Mouse (Mus musculus): ENCODE measurements around the gene Twsg1. TPM values are rescaled to one million over a fixed set of nuclear protein-coding genes. Genes with fewer than 3 reads are reported as not detected.
"Not testable (repeated sequence)": the region's sequence is repeated elsewhere in the genome, so short reads cannot be mapped to it uniquely, and the experiment has no call there.

The Twsg1 gene
- 15.5 and 16.8 TPM in 2 replicates for total RNA-seq (2017)

GRCm38 (mm10) chr17:65950622-65951404 lies at the start of gene Twsg1:
Gene Twsg1 (minus strand): TSS chr17:65951226.
- peak; percentile 93 for ATAC-seq (ENCODE audit: extremely low read depth, insufficient number of reproducible peaks, low FRiP score, poor library complexity, severe bottlenecking)

GRCm38 (mm10) chr17:65988151-65988820 lies 37.3 kb upstream of the Twsg1 start:
- no peak for ATAC-seq (ENCODE audit: extremely low read depth, insufficient number of reproducible peaks, low FRiP score, poor library complexity, severe bottlenecking)

- ATAC-seq (ENCODE audit: extremely low read depth, insufficient number of reproducible peaks, low FRiP score, poor library complexity, severe bottlenecking) = not testable (repeated sequence)
Observed at GRCm38 (mm10) chr17:65976720-65977119, 25.7 kb upstream of the Twsg1 start.

GRCm38 (mm10) chr17:65967751-65968150 lies 16.7 kb upstream of the Twsg1 start:
- ATAC-seq (ENCODE audit: extremely low read depth, insufficient number of reproducible peaks, low FRiP score, poor library complexity, severe bottlenecking) = no peak

- no peak for ATAC-seq (ENCODE audit: extremely low read depth, insufficient number of reproducible peaks, low FRiP score, poor library complexity, severe bottlenecking)
Observed at GRCm38 (mm10) chr17:65962263-65962662, 11.2 kb upstream of the Twsg1 start.

- peak; percentile 40; the same call in 1 of the 2 replicates for ATAC-seq (ENCODE audit: extremely low read depth, insufficient number of reproducible peaks, low FRiP score, poor library complexity, severe bottlenecking)
Observed at GRCm38 (mm10) chr17:65961606-65962136, 10.6 kb upstream of the Twsg1 start.

- no peak for ATAC-seq (ENCODE audit: extremely low read depth, insufficient number of reproducible peaks, low FRiP score, poor library complexity, severe bottlenecking)
Observed at GRCm38 (mm10) chr17:65959011-65959410, 8.0 kb upstream of the Twsg1 start.

- ATAC-seq (ENCODE audit: extremely low read depth, insufficient number of reproducible peaks, low FRiP score, poor library complexity, severe bottlenecking) = no peak
Observed at GRCm38 (mm10) chr17:65958366-65958765, 7.3 kb upstream of the Twsg1 start.

GRCm38 (mm10) chr17:65957782-65958325 lies 6.8 kb upstream of the Twsg1 start:
- ATAC-seq (ENCODE audit: extremely low read depth, insufficient number of reproducible peaks, low FRiP score, poor library complexity, severe bottlenecking) = no peak

GRCm38 (mm10) chr17:65956993-65957781 lies 6.2 kb upstream of the Twsg1 start:
- ATAC-seq (ENCODE audit: extremely low read depth, insufficient number of reproducible peaks, low FRiP score, poor library complexity, severe bottlenecking) = no peak

- ATAC-seq (ENCODE audit: extremely low read depth, insufficient number of reproducible peaks, low FRiP score, poor library complexity, severe bottlenecking) = no peak
Observed at GRCm38 (mm10) chr17:65956140-65956539, 5.1 kb upstream of the Twsg1 start.

- no peak for ATAC-seq (ENCODE audit: extremely low read depth, insufficient number of reproducible peaks, low FRiP score, poor library complexity, severe bottlenecking)
Observed at GRCm38 (mm10) chr17:65953959-65954358, 2.9 kb upstream of the Twsg1 start.

GRCm38 (mm10) chr17:65952083-65952482 lies 1.1 kb upstream of the Twsg1 start:
- ATAC-seq (ENCODE audit: extremely low read depth, insufficient number of reproducible peaks, low FRiP score, poor library complexity, severe bottlenecking) = no peak

- ATAC-seq (ENCODE audit: extremely low read depth, insufficient number of reproducible peaks, low FRiP score, poor library complexity, severe bottlenecking) = no peak
Observed at GRCm38 (mm10) chr17:65950183-65950582, 843 bp downstream of the Twsg1 start.

- ATAC-seq (ENCODE audit: extremely low read depth, insufficient number of reproducible peaks, low FRiP score, poor library complexity, severe bottlenecking) = no peak
Observed at GRCm38 (mm10) chr17:65947307-65947706, 3.7 kb downstream of the Twsg1 start.

- no peak for ATAC-seq (ENCODE audit: extremely low read depth, insufficient number of reproducible peaks, low FRiP score, poor library complexity, severe bottlenecking)
Observed at GRCm38 (mm10) chr17:65945420-65945819, 5.6 kb downstream of the Twsg1 start.

GRCm38 (mm10) chr17:65942394-65942793 lies 8.6 kb downstream of the Twsg1 start:
- ATAC-seq (ENCODE audit: extremely low read depth, insufficient number of reproducible peaks, low FRiP score, poor library complexity, severe bottlenecking) = no peak

- ATAC-seq (ENCODE audit: extremely low read depth, insufficient number of reproducible peaks, low FRiP score, poor library complexity, severe bottlenecking) = no peak
Observed at GRCm38 (mm10) chr17:65941275-65941674, 9.8 kb downstream of the Twsg1 start.

- peak; percentile 88 for ATAC-seq (ENCODE audit: extremely low read depth, insufficient number of reproducible peaks, low FRiP score, poor library complexity, severe bottlenecking)
Observed at GRCm38 (mm10) chr17:65940221-65940620, 10.8 kb downstream of the Twsg1 start.
